Mouse (Mus musculus): Measurements from ENCODE around the gene Fbxo31.
"Not testable (repeated sequence)": the region's sequence is repeated elsewhere in the genome, so short reads cannot be mapped to it uniquely, and the experiment has no call there.

The Fbxo31 gene

GRCm38 (mm10) chr8:121578676-121579451 lies at the start of gene Fbxo31:
Fbxo31 (minus strand) TSS chr8:121578806.
- DNase-seq (ENCODE audit: low read depth, low spot score): peak; percentile 96

DNA sequence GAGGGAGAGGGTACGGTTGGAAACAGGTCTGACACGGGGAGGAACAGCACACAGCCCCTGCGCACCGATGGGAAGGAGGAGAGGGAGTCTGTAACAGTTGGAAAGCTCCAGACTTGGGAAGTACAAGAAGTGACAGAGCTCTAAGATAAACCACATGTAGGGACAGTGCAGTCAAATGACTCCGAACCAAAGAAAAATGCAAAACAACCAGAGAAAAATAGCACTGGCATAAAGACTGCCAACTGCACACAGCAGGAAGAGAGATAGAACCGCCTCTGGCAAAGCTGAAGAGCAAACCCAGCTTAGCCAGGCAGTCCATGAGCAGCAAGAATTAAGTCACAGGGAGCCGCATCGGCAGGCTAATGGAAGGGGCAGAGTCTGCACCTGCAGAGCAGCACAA lies 44.4 kb upstream of the Fbxo31 start:
- no peak for DNase-seq (ENCODE audit: low read depth, low spot score)

DNA sequence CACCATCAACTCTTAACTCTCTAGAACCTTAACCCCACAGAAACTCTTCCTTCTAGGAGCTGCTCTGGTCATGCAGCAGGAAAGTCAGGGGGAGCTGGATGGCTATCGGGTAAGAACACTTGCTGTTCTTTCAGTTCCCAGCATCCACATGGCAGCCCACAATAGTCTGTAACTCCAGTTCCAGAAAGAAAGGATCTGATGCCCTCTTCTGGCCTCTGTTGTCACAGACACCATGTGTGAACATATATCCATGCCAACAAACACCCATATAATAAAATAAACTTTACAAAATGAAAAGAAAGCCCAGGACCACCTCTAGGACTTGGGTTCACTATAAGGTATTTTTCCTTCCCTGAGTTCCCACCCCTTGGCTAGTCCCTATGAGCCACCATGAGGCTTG lies 43.3 kb upstream of the Fbxo31 start:
- DNase-seq (ENCODE audit: low read depth, low spot score): no peak

DNA sequence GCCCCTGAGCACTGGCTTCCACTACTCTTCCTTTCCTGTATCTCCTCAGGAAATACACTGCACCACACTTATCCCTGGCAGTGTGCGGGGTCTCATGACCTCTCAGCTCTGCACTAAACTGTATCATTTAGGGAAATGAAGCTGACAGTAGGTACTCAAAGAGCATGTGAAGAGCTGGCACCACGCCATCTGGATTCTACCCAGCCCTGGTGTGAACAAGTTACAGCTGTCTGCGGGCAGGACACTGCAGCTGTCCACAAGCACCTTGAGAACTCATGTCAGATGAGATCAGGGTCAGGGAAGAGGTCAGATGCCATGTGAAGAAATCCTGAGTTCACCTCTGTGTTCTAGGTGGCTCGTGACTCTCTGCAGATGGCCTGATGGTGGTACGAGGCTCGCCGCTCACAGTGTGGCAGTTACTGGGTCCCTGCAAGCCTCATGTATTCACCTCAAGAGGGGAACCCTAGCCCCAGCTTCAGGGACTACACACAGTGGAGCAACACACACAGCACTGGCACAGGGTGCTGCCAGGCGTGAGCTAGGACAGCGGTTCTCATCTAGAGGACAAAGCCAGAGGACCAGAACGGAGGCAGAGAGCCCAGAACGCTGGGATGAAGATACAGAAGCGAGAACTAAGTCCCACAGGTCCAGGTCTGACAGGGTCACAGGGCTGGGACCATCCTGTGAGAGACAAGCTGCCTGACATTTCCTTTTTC lies 42.4 kb upstream of the Fbxo31 start:
- no peak for DNase-seq (ENCODE audit: low read depth, low spot score)

DNA sequence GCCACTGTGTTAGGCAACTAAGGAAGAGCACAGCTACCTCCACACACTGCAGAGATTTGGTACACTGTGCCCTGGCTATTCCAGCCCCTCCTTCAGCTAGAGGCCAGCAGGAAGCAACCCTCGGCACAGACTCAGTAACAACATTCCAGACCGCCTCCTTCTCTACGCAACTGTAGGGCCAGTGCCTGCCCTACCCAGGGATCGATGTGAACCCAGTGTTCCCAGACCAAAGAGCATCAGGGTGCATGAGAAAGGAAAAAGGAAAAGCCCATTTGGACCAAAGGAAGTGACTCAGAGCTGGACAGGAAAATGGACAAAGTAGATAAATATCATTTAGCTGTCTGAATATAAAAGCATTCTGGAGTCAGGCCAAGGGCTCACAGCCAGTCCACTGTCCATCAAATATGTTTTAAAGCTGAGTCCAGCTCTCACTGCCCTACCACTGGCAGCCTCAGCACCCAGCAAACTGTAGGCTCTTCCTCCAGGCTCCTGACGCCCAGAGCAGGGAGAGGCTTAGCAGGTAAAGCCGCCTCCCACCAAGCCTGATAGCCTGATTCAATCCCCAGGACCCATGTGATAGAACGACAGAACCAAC lies 40.9 kb upstream of the Fbxo31 start:
- no peak for DNase-seq (ENCODE audit: low read depth, low spot score)

DNA sequence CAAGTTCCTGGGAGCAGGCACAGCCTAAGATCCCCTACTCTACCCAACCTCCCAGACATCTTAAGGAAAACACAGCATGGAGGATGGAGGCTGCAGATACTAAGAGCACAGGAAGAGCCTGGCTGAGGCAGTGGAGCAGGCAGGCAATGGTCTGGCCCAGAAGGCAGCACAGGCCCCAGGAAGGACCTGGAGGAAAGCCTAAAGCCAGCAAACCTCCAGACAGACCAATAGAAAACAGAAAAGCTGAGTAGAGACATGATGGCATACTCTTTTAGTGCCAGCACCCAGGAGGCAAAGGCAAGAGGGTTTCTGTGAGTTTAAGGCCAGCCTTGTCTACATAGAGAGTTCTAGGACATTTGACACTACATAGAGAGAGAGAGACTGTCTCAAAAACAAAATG lies 34.8 kb upstream of the Fbxo31 start:
- DNase-seq (ENCODE audit: low read depth, low spot score): no peak

DNA sequence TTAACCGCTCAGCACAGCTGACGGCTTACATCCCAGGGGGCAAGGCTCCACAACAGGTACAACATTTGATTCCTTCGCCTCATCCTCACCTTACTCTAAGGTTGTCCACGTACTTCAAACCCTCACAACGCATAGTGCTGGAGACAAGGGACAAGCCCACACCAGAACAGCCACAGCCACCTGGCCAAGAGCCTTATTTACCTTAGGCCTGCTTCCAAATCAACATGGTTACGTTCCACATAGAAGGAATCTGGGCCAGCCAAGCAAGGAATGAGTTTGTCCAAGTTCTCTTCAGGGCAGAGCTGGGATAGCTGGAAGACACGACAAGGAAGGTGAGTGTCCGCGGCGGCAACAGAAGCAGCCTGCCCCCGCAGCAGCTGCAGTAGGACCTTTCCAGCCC lies 31.3 kb upstream of the Fbxo31 start:
- no peak for DNase-seq (ENCODE audit: low read depth, low spot score)

DNA sequence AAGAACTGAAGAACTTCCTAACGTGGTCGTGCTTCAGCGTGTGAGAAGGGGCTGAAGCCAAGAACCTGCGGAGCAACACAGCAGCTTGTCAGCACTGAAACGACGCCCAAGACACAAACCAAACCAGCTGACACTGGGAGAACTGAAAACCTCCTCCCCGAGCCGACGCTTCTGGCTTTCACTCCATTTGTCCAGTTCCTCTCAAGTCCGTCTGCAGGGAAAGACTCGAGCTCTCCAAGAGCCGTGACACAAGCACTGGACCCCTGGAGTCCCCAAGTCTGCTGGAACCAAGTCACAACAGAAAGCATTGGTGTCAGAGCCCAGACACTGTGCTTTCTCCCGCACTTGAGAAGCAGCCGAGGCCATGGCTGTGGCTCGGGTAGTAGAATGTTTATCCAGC lies 30.6 kb upstream of the Fbxo31 start:
- no peak for DNase-seq (ENCODE audit: low read depth, low spot score)

DNA sequence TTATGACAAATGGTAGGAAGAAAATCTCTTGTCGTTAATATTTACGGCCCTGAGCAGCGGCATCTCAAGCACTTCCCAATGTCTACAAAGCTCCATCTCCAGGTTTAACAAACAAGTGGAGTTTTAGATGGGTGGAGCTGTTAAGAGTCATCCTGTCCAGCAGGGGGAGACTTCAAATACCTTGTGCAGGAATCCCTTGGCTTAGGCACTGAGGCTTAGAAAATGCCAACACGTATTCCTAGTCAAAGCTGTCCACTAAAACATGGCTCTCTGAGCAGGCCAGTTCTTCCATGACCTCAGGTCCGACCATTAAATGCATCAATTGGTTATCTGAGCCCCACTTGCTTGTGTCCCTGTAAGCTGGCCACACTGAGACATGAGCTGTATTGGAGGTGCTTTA lies 29.1 kb upstream of the Fbxo31 start:
- no peak for DNase-seq (ENCODE audit: low read depth, low spot score)

DNA sequence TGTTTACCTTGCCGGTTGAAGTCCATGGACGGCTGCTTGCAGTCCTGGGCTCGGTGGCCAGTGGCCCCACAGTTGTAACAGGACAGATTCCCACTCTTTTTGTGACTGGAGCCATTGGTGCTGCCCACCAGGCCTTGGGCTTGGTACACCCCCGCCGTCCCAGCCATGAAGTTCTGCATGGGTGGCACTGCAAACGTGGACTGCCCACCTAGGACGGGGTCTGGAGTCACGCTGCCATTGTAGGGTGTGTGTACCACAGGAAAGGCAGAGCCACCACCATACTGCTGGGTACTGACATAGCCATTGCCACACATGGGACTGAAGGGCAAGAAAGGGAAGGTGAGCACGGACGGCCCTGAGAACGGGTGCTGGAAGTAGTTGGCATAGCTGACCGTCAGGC lies 25.2 kb upstream of the Fbxo31 start:
- DNase-seq (ENCODE audit: low read depth, low spot score): no peak

- DNase-seq (ENCODE audit: low read depth, low spot score): peak; percentile 74
Measured at GRCm38 (mm10) chr8:121602860-121603259, 24.3 kb upstream of the Fbxo31 start.

DNA sequence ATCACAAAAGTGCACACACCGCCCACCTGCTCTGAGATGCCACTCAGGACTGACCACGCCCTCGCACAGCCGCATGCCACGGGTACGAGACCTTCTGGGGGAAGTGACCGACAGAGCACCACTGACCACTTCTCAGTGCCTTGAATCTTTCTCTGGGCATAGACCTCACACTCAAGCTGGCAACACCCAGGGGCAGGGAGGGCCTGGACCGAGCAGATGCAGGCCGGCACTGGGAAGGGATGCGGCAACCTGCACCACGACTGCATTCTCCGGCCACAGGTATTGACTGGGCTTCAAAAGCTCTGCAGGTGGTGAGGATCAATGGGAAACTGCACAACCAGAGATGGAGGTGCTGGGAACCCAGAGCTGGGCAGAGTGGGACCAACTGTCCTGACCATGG lies 23.8 kb upstream of the Fbxo31 start:
- no peak for DNase-seq (ENCODE audit: low read depth, low spot score)

GRCm38 (mm10) chr8:121599842-121600241 lies 21.2 kb upstream of the Fbxo31 start:
- DNase-seq (ENCODE audit: low read depth, low spot score): no peak

DNA sequence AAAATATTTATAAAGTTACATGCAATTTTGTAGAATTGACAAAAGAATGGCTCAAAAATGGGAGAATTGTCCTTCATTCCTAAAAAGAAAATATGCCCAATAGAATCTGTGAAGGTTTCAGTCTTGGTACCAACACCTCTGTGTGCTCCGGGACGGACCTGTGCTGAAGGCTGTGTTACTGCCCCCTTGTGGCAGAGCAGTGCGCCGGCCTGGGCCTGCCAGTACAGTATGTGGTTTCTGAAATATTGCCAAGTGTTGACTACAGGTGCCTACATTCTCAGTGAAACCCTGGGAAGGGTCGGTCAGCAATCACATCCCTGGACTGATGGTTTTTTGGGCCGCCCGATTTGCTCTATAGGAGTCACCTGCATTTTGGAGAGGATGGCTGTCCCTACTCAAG lies 20.3 kb upstream of the Fbxo31 start:
- DNase-seq (ENCODE audit: low read depth, low spot score): peak; percentile 68

DNA sequence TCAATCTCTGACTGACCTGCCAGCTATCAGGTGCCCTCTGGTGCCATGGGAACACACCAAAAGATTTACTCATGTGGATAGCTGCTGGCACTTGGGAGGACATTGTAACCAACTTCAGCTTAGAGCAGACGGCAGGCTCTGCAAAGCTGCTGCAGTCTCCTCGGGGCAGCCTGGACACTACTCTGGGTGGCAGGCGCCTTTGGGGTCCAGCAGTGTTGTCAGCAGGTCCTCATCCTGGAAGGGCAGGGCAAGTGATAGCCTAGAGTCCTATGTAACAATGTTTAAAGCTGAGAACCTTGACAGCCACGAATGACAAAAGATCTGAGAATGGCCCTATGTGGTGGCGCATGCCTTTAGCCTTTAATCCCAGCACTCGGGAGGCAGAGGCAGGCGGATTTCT lies 19.6 kb upstream of the Fbxo31 start:
- DNase-seq (ENCODE audit: low read depth, low spot score): no peak

- DNase-seq (ENCODE audit: low read depth, low spot score): not testable (repeated sequence)
Measured at GRCm38 (mm10) chr8:121597492-121597891, 18.9 kb upstream of the Fbxo31 start.

DNA sequence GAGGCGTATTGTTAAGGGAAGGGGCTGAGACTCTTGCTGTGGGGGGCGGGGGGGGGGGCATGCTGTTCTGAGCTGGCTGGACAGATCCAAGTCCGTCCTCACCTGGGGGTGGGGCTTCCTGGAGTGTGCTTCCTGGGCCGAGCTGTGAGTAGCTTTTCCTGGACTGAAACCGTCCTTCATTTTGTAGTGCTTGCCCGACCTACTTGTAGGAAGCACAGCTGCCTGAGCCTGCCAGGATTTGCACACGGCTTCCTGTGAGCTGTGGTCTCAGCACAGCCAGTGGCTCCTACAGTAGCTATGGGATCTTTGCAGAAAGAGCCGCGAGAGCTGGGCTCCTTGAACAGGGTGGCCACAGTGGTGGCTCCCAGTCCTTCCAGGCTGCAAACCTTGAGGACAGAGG lies 15.4 kb upstream of the Fbxo31 start:
- no peak for DNase-seq (ENCODE audit: low read depth, low spot score)

- no peak for DNase-seq (ENCODE audit: low read depth, low spot score)
Measured at GRCm38 (mm10) chr8:121593293-121593692, 14.7 kb upstream of the Fbxo31 start.

GRCm38 (mm10) chr8:121591178-121592066 lies 12.8 kb upstream of the Fbxo31 start:
- DNase-seq (ENCODE audit: low read depth, low spot score): no peak

DNA sequence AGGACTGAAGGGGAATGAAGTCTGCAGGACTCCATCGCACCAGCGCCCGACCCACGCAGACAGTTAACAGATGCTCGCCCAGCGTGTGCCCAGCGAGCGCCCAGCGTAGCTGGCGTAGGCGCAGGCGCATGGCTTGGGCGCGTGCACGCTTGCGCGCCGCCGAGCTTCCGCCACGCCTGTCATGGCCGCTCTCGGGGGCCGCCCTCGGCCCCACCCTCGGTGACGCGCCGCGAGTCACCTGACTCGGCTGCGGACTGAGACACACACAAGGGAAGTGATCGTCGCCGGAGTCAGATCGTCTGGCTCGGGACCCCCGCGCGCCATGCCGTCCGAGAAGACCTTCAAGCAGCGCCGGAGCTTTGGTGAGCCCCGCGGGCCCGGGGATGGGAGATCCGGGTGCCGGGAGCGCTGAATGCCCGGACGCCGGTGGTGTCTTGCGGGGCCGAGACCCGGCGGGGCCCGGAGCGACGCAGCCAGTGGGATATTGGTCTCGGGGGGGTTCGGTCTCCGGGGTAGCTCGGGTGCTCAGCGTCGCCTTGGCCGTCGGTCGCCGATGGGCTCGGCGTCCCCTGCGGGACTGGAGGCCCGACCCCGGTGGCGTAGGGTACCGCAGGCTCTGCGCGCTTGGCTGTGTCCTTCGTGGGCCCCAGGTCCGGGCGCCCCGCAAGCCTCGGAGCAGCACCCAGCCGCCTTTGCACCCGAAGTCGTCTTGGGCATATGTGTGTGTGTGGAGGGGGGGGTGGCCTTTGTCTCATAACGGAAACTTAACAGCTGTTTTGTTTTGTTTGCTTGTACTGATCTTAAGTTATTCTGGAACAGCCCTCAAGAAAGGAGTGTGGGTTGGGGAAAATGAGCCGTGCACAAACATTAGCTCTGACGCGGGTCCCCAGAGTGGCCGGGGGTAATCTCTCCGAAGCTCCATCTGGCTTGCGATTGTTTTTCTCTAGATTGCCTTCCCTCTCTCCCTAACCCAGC lies 11.9 kb upstream of the Fbxo31 start, which contains the start of gene Map1lc3b:
Gene Map1lc3b, plus strand, starts transcription at position 159 of the 975 bp plus-strand sequence.
- DNase-seq (ENCODE audit: low read depth, low spot score): peak; percentile 85
